Comparison of ENCODE assay signal across 17 mouse cellular contexts in genomic region chr5:92204162-92205036, GRCm38 (mm10). TPM values are rescaled to one million over a fixed set of nuclear protein-coding genes. Genes with fewer than 3 reads are reported as not detected.
DNase-seq lines count a peak whose midpoint lies in the region; ATAC-seq lines count a peak whose summit lies in the region.
"Had no signal": no experiment of that assay in that cellular context is flagged by ENCODE, and none has a peak within 500 bp of the region (broad histone marks: within the 10 kb centered on the region; RNA-seq: fewer than 3 reads in every experiment).

No protein-coding gene starts in this region.

- H3K4me1 ChIP-seq in kidney, embryonic 15.5 days, result peaks cover 12% of the 10 kb centered on the region
- no peaks in the 10 kb centered on the region for H3K4me1 ChIP-seq in forebrain, embryonic 10.5 days
- H3K4me1 ChIP-seq: embryonic facial prominence, embryonic 15.5 days had no signal

- no peak for DNase-seq in kidney, postnatal 25 days
- peak; percentile 19 for DNase-seq in T-cell, adult 2 months (ENCODE audit: low spot score)
- DNase-seq in forebrain, embryonic 10.5 days (ENCODE audit: extremely low spot score, low spot score), result no peak
- DNase-seq in frontal cortex, postnatal 10 days (ENCODE audit: low spot score in 2 of 2), result no peak
- no peak for DNase-seq in adrenal gland, adult 18-20 months (ENCODE audit: low spot score in 2 of 2)
- DNase-seq: adrenal gland, adult 8-10 months; cerebellum, adult 9-11 months; lung, adult 18-20 months; midbrain, embryonic 14.5 days; right cerebral cortex, postnatal 14 days had no signal

- 0 out of 2 replicates have a peak, but pooled peaks have one; percentile 24 for ATAC-seq in kidney, embryonic 15.5 days (replicated peaks; ENCODE audit: low FRiP score)
- ATAC-seq in inflammation-experienced regulatory T-cells, adult 6 months, result peak; percentile 54
- ATAC-seq in megakaryocyte-erythroid progenitor cell, adult 5-6 weeks (replicated peaks; ENCODE audit: low FRiP score, low TSS enrichment, poor library complexity, severe bottlenecking), result peak; percentile 94

- WGBS in kidney, embryonic 15.5 days, result 83% methylated on average over 6 of the region's 6 CpGs
- WGBS in forebrain, embryonic 10.5 days, result 93% methylated on average over 6 of the region's 6 CpGs

- H3K9ac ChIP-seq in kidney, embryonic 15.5 days, result no peak overlapping the region
- H3K9ac ChIP-seq: embryonic facial prominence, embryonic 15.5 days had no signal

- no peak overlapping the region for H3K4me3 ChIP-seq in kidney, embryonic 15.5 days (replicated peaks)
- H3K4me3 ChIP-seq in forebrain, embryonic 10.5 days, result no peak overlapping the region
- H3K4me3 ChIP-seq: embryonic facial prominence, embryonic 15.5 days had no signal

- no peaks in the 10 kb centered on the region for H3K9me3 ChIP-seq in kidney, embryonic 15.5 days (replicated peaks)
- H3K9me3 ChIP-seq in forebrain, embryonic 10.5 days, result no peaks in the 10 kb centered on the region
- H3K9me3 ChIP-seq: embryonic facial prominence, embryonic 15.5 days had no signal

- 0 out of 2 replicates have a peak overlapping the region, but pooled peaks have one; percentile 9 for H3K27ac ChIP-seq in kidney, embryonic 15.5 days
- H3K27ac ChIP-seq in forebrain, embryonic 10.5 days, result no peak overlapping the region
- H3K27ac ChIP-seq: embryonic facial prominence, embryonic 15.5 days had no signal

- no peaks in the 10 kb centered on the region for H3K27me3 ChIP-seq in kidney, embryonic 15.5 days
- H3K27me3 ChIP-seq in forebrain, embryonic 10.5 days (ENCODE audit: poor library complexity, severe bottlenecking), result no peaks in the 10 kb centered on the region
- H3K27me3 ChIP-seq: embryonic facial prominence, embryonic 15.5 days had no signal

- H3K4me2 ChIP-seq in kidney, embryonic 15.5 days, result no peak overlapping the region
- H3K4me2 ChIP-seq: embryonic facial prominence, embryonic 15.5 days had no signal

- peaks cover 44% of the 10 kb centered on the region for H3K36me3 ChIP-seq in kidney, embryonic 15.5 days
- H3K36me3 ChIP-seq in forebrain, embryonic 10.5 days (replicated peaks), result peaks cover 51% of the 10 kb centered on the region

RNA-seq across cellular contexts. Expression of gene U90926, which starts 10.8 kb away (rescaled TPM):
- polyA plus RNA-seq in kidney, embryonic 15.5 days (2015; fragmentation: Nextera tagmentation; extraction: Ambion mirVana), result not detected in 2 replicates
- not detected for polyA plus RNA-seq in inflammation-experienced regulatory T-cells, adult 6 months (2017; shearing (Covaris generic))
- total RNA-seq in megakaryocyte-erythroid progenitor cell, adult 5-6 weeks (2014; fragmentation: Nextera tagmentation), result not detected in 2 replicates
- not detected in 2 replicates for total RNA-seq in megakaryocyte-erythroid progenitor cell, adult 5-6 weeks (2017)
- not detected in 2 replicates for polyA plus RNA-seq in forebrain, embryonic 10.5 days (2016; fragmentation: Nextera tagmentation; extraction: Ambion mirVana)
- not detected for total RNA-seq in adrenal gland, adult 18-20 months (2021)
- total RNA-seq: adrenal gland, adult 8-10 months; ES-E14; layer of hippocampus, postnatal 25 days; neutrophil, adult 5-6 weeks had no signal
- polyA plus RNA-seq: embryonic facial prominence, embryonic 15.5 days; midbrain, embryonic 14.5 days had no signal

RNA-seq across cellular contexts. Expression of gene Ppef2, which starts 51.7 kb away (rescaled TPM):
- 0.08 and 0.35 TPM in 2 replicates for polyA plus RNA-seq in kidney, embryonic 15.5 days (2015; fragmentation: Nextera tagmentation; extraction: Ambion mirVana)
- under 1 TPM; 0.20 to 0.44 (median 0.33) TPM for polyA plus RNA-seq in inflammation-experienced regulatory T-cells, adult 6 months (2017; shearing (Covaris generic))
- not detected in 2 replicates for total RNA-seq in megakaryocyte-erythroid progenitor cell, adult 5-6 weeks (2014; fragmentation: Nextera tagmentation)
- not detected in 2 replicates for total RNA-seq in megakaryocyte-erythroid progenitor cell, adult 5-6 weeks (2017)
- polyA plus RNA-seq in forebrain, embryonic 10.5 days (2016; fragmentation: Nextera tagmentation; extraction: Ambion mirVana), result 0.23 TPM in 1 of 2 replicates, not detected in the other
- total RNA-seq in adrenal gland, adult 18-20 months (2021), result not detected

Comparison
In these comparisons a context has a peak if more than half of its experiments do, and no peak if none do; other contexts are left out.
1. ATAC-seq: peak in every context shown above with its lines; median percentile 94 in megakaryocyte-erythroid progenitor cell, adult 5-6 weeks; 54 in inflammation-experienced regulatory T-cells, adult 6 months; 24 in kidney, embryonic 15.5 days.